Mouse (Mus musculus) erythroblast, embryonic 14.5 days (primary cell): ENCODE measurements around the gene S100pbp.

ENCODE experiments used
- GATA1 ChIP-seq: IDR thresholded peaks from 2 replicates; pipeline ENCODE4 v1.6.1; 2012; ENCODE audit warnings: low read length, inconsistent platforms, mixed read lengths
- TAL1 ChIP-seq: IDR thresholded peaks from 3 replicates; pipeline ENCODE4 v1.6.1; 2012; ENCODE audit warnings: low read length, inconsistent platforms, mixed read lengths

DNA sequence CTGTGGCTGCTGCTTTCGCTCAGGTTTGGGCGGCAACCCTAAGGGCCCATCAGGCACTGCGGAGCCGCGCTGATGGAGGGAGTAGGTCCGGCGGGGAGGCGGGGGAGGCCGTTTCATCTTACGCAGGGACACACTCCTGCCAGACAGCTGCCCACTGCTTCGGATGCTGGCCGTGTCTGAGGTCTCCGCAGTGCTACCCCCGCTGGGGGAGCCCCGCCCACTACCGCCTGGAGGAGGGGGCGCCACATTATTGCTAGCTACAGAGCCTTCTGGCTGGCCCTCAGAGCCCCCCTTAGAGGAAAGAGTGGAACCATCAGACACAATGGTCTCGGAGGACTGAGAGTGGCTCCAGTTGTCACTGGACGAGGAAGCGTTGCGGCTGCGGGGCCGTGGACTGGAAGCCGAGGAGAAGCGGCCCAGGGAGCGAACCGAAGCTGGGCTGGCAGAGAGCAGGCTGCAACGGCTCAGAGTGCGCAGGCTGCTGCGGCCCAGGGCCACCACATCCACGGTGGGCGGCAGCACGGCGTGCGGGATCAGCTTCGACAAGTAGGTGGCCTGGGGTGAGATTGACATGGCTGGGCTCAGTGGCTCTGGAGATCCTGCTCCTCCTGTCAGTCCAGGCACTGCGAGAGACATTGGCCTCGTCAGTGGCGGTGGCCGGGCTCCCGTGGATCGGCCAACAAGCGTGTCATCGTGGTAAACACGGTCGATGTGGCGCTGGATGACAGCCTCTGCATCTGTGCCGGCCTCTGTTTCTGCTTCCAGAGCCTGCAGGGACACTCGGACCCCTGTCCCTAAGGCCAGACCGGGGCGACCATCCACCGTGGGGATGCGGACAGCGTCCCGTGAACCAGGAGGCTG, 34.1 kb upstream of the S100pbp start:
- TF ChIP-seq GATA1 (no peak), TAL1 (no peak)
